Mouse (Mus musculus): Measurements from ENCODE around the gene Lancl3.

- TF ChIP-seq CTCF (IDR thresholded peaks at IDR 0.05; ENCODE audit: low read depth) (no peak), EP300 (IDR thresholded peaks at IDR 0.05; ENCODE audit: low read depth) (no peak)
Measured at GRCm38 (mm10) chrX:9253990-9254389, 54.3 kb downstream of the Lancl3 start.
